Mouse (Mus musculus) lung, embryonic 16.5 days (tissue): ENCODE results near the gene Cdh23. TPM values are rescaled to one million over a fixed set of nuclear protein-coding genes. Genes with fewer than 3 reads are reported as not detected.

Experiments used
- ATAC-seq: fragments of 200-750 bp; cut with Nextera tagmentation; 2 replicates; pipeline ENCODE4 v1.8.0; 2017; ENCODE audit warnings: low read depth, mild to moderate bottlenecking, moderate library complexity
- H3K27ac ChIP-seq: fragments of 300-500 bp; sonication (generic); 2 replicates; pipeline ENCODE4 v1.5.1; 2014; ENCODE audit warnings: mild to moderate bottlenecking, control low read depth, low read length
- H3K27me3 ChIP-seq: fragments of 300-500 bp; sonication (generic); 2 replicates; pipeline ENCODE4 v1.6.1; 2014; ENCODE audit warnings: low read depth, low read length, mixed read lengths; ENCODE audit not compliant: control insufficient read depth, insufficient read depth
- H3K36me3 ChIP-seq: fragments of 300-500 bp; sonication (generic); 2 replicates; pipeline ENCODE4 v1.6.1; 2014; ENCODE audit warnings: low read length; ENCODE audit not compliant: control insufficient read depth, insufficient read depth
- H3K4me1 ChIP-seq: fragments of 300-500 bp; sonication (generic); replicated peaks from 2 replicates; pipeline ENCODE4 v1.6.1; 2014; ENCODE audit warnings: low read length, mixed read lengths; ENCODE audit not compliant: control insufficient read depth, insufficient read depth
- H3K4me2 ChIP-seq: fragments of 300-500 bp; sonication (generic); 2 replicates; pipeline ENCODE4 v1.6.1; 2014; ENCODE audit warnings: low read depth, low read length, control low read depth
- H3K4me3 ChIP-seq: fragments of 300-500 bp; sonication (generic); 2 replicates; pipeline ENCODE4 v1.5.1; 2014; ENCODE audit warnings: mild to moderate bottlenecking, low read length, control low read depth
- H3K9ac ChIP-seq: fragments of 300-500 bp; sonication (generic); 2 replicates; pipeline ENCODE4 v1.6.1; 2014; ENCODE audit warnings: low read length, control low read depth
- H3K9me3 ChIP-seq: fragments of 300-500 bp; sonication (generic); 2 replicates; pipeline ENCODE4 v1.6.1; 2016; ENCODE audit warnings: low read length; ENCODE audit not compliant: control insufficient read depth
- WGBS: fragments of 180-500 bp; shearing (Covaris S2); extraction: QIAGEN DNeasy Blood & Tissue Kit; methylation state at CpG from one replicate; pipeline ENCODE4 v1.1.7; 2014; 5-methylcytosine and 5-hydroxymethylcytosine counted together
- polyA plus RNA-seq: library from polyadenylated mRNA; unstranded; fragments of >200 nt; fragmentation: Nextera tagmentation; extraction: Ambion mirVana; gene quantifications from 2 replicates; pipeline ENCODE4 v1.2.1, GENCODE M21; 2015

Gene Cdh23
- polyA plus RNA-seq, 1 experiment from 2014 or later = 0.34 TPM

- Histone ChIP-seq H3K4me3 (no peak overlapping the region), H3K27ac (no peak overlapping the region), H3K27me3 (no peaks in the 10 kb centered on the region), H3K4me1 (no peaks in the 10 kb centered on the region), H3K9ac (no peak overlapping the region), H3K4me2 (no peak overlapping the region), H3K36me3 (no peaks in the 10 kb centered on the region), H3K9me3 (no peaks in the 10 kb centered on the region)
- ATAC-seq = no peak
- WGBS = 64% methylated on average over 3 of the region's 3 CpGs
Observed at GRCm38 (mm10) chr10:60668591-60668990, 27.7 kb downstream of the Cdh23 start.

GRCm38 (mm10) chr10:60660986-60661385 is 35.3 kb downstream of the Cdh23 start:
- ATAC-seq = no peak
- no peak overlapping the region for H3K27ac ChIP-seq
- no peak overlapping the region for H3K4me3 ChIP-seq
- no peaks in the 10 kb centered on the region for H3K27me3 ChIP-seq
- no peak overlapping the region for H3K4me2 ChIP-seq
- H3K9ac ChIP-seq = no peak overlapping the region
- no peaks in the 10 kb centered on the region for H3K36me3 ChIP-seq
- H3K9me3 ChIP-seq = no peaks in the 10 kb centered on the region
- WGBS = 71% methylated on average over 9 of the region's 9 CpGs
- no peaks in the 10 kb centered on the region for H3K4me1 ChIP-seq

- Histone ChIP-seq H3K9ac (no peak overlapping the region), H3K36me3 (no peaks in the 10 kb centered on the region), H3K9me3 (no peaks in the 10 kb centered on the region), H3K4me1 (no peaks in the 10 kb centered on the region), H3K4me3 (no peak overlapping the region), H3K27me3 (no peaks in the 10 kb centered on the region), H3K27ac (no peak overlapping the region), H3K4me2 (no peak overlapping the region)
- 43% methylated on average over 15 of the region's 15 CpGs for WGBS
- ATAC-seq = no peak
Observed at GRCm38 (mm10) chr10:60659450-60660020, 36.8 kb downstream of the Cdh23 start.

- WGBS = 77% methylated on average over 10 of the region's 10 CpGs
- Histone ChIP-seq H3K9me3 (no peaks in the 10 kb centered on the region), H3K9ac (no peak overlapping the region), H3K4me3 (no peak overlapping the region), H3K4me1 (no peaks in the 10 kb centered on the region), H3K27ac (no peak overlapping the region), H3K27me3 (no peaks in the 10 kb centered on the region), H3K36me3 (no peaks in the 10 kb centered on the region), H3K4me2 (no peak overlapping the region)
- ATAC-seq = no peak
Observed at GRCm38 (mm10) chr10:60658176-60658575, 38.1 kb downstream of the Cdh23 start.

GRCm38 (mm10) chr10:60653675-60654074 is 42.6 kb downstream of the Cdh23 start:
- H3K4me2 ChIP-seq = no peak overlapping the region
- no peaks in the 10 kb centered on the region for H3K4me1 ChIP-seq
- no peaks in the 10 kb centered on the region for H3K9me3 ChIP-seq
- no peaks in the 10 kb centered on the region for H3K36me3 ChIP-seq
- no peak overlapping the region for H3K9ac ChIP-seq
- no peak overlapping the region for H3K4me3 ChIP-seq
- 59% methylated on average over 4 of the region's 4 CpGs for WGBS
- H3K27me3 ChIP-seq = no peaks in the 10 kb centered on the region
- H3K27ac ChIP-seq = no peak overlapping the region
- ATAC-seq = no peak

- Histone ChIP-seq H3K9ac (no peak overlapping the region), H3K27ac (no peak overlapping the region), H3K4me1 (no peaks in the 10 kb centered on the region), H3K4me3 (no peak overlapping the region), H3K9me3 (no peaks in the 10 kb centered on the region), H3K4me2 (no peak overlapping the region), H3K27me3 (no peaks in the 10 kb centered on the region), H3K36me3 (no peaks in the 10 kb centered on the region)
- ATAC-seq = no peak
- 85% methylated on average over 10 of the region's 10 CpGs for WGBS
Observed at GRCm38 (mm10) chr10:60653106-60653505, 43.2 kb downstream of the Cdh23 start.

GRCm38 (mm10) chr10:60644079-60644641 is 52.1 kb downstream of the Cdh23 start:
- Histone ChIP-seq H3K9me3 (no peaks in the 10 kb centered on the region), H3K27ac (no peak overlapping the region), H3K4me3 (no peak overlapping the region), H3K4me2 (no peak overlapping the region), H3K9ac (no peak overlapping the region), H3K4me1 (no peaks in the 10 kb centered on the region), H3K27me3 (no peaks in the 10 kb centered on the region), H3K36me3 (no peaks in the 10 kb centered on the region)
- no peak for ATAC-seq
- 59% methylated on average over 14 of the region's 14 CpGs for whole genome bisulfite sequencing

- ATAC-seq = no peak
- Histone ChIP-seq H3K9me3 (no peaks in the 10 kb centered on the region), H3K4me1 (no peaks in the 10 kb centered on the region), H3K36me3 (no peaks in the 10 kb centered on the region), H3K4me3 (no peak overlapping the region), H3K27me3 (no peaks in the 10 kb centered on the region), H3K27ac (no peak overlapping the region), H3K4me2 (no peak overlapping the region), H3K9ac (no peak overlapping the region)
- 48% methylated on average over 9 of the region's 9 CpGs for WGBS
Observed at GRCm38 (mm10) chr10:60639291-60639690, 57.0 kb downstream of the Cdh23 start.

- ATAC-seq = no peak
- 17% methylated on average over 13 of the region's 13 CpGs for WGBS
Observed at GRCm38 (mm10) chr10:60635568-60636295, 60.6 kb downstream of the Cdh23 start.

More at GRCm38 (mm10) chr10:60635568-60636295, 60.6 kb downstream of the Cdh23 start:
- H3K27me3 ChIP-seq = no peaks in the 10 kb centered on the region
- no peak overlapping the region for H3K4me3 ChIP-seq
- H3K9ac ChIP-seq = no peak overlapping the region
- H3K27ac ChIP-seq = no peak overlapping the region
- H3K4me1 ChIP-seq = no peaks in the 10 kb centered on the region
- no peak overlapping the region for H3K4me2 ChIP-seq
- H3K36me3 ChIP-seq = no peaks in the 10 kb centered on the region
- no peaks in the 10 kb centered on the region for H3K9me3 ChIP-seq
